Mouse (Mus musculus): ENCODE measurements around the gene Mucl1. TPM values are rescaled to one million over a fixed set of nuclear protein-coding genes. Genes with fewer than 3 reads are reported as not detected.
A peak's percentile ranks its signal among the peaks of the same experiment; 100 is the strongest.
"Not testable (repeated sequence)": the region's sequence is repeated elsewhere in the genome, so short reads cannot be mapped to it uniquely, and the experiment has no call there.

The Mucl1 gene
- polyA plus RNA-seq (2012; rRNA removed), result not detected in 2 replicates

GRCm38 (mm10) chr15:103755369-103755768 is at the start of gene Mucl1:
TSS of gene Mucl1 (minus strand) at chr15:103755469.
- H3K27ac ChIP-seq (ENCODE audit: insufficient read depth, low read depth, low read length), result no peak within 1 kb of the TSS
- H3K4me1 ChIP-seq (ENCODE audit: control insufficient read depth, insufficient read depth, low read length), result no peaks in the 10 kb centered on the region
- no peak for TF ChIP-seq CTCF (conservative IDR thresholded peaks at IDR 0.05; ENCODE audit: insufficient read depth, insufficient read length, low read depth, low read length)
- no peak for TF ChIP-seq POLR2A (IDR thresholded peaks at IDR 0.05; ENCODE audit: low read depth, low read length)
- H3K27me3 ChIP-seq (replicated peaks; ENCODE audit: control insufficient read depth, insufficient read depth, low read length), result no peaks in the 10 kb centered on the region
- WGBS, result 91% methylated on average over 2 of the region's 2 CpGs
- H3K4me3 ChIP-seq (ENCODE audit: insufficient read depth, low read depth, low read length), result no peak within 1 kb of the TSS
- H3K36me3 ChIP-seq (ENCODE audit: control insufficient read depth, insufficient read depth, low read length), result no peaks in the 10 kb centered on the region
- no peak for DNase-seq

GRCm38 (mm10) chr15:103766836-103767235 is 11.6 kb upstream of the Mucl1 start:
- peak; percentile 71 for TF ChIP-seq CTCF (conservative IDR thresholded peaks at IDR 0.05; ENCODE audit: insufficient read depth, insufficient read length, low read depth, low read length)
- 2% methylated on average over 5 of the region's 5 CpGs for WGBS
- H3K36me3 ChIP-seq (ENCODE audit: control insufficient read depth, insufficient read depth, low read length); H3K4me3 ChIP-seq (ENCODE audit: insufficient read depth, low read depth, low read length); H3K4me1 ChIP-seq (ENCODE audit: control insufficient read depth, insufficient read depth, low read length); H3K27ac ChIP-seq (ENCODE audit: insufficient read depth, low read depth, low read length); H3K27me3 ChIP-seq (replicated peaks; ENCODE audit: control insufficient read depth, insufficient read depth, low read length): not testable (repeated sequence)
- peak; percentile 6 for DNase-seq

- 83% methylated on average over 5 of the region's 5 CpGs for WGBS
- H3K27ac ChIP-seq (ENCODE audit: insufficient read depth, low read depth, low read length); H3K36me3 ChIP-seq (ENCODE audit: control insufficient read depth, insufficient read depth, low read length); H3K4me1 ChIP-seq (ENCODE audit: control insufficient read depth, insufficient read depth, low read length); H3K4me3 ChIP-seq (ENCODE audit: insufficient read depth, low read depth, low read length); H3K27me3 ChIP-seq (replicated peaks; ENCODE audit: control insufficient read depth, insufficient read depth, low read length); DNase-seq: not testable (repeated sequence)
Observed at GRCm38 (mm10) chr15:103716861-103717260, 38.4 kb downstream of the Mucl1 start.

Other genes starting within 250 kb of the Mucl1 start
- 253 and 258 TPM in 2 replicates for gene Ppp1r1a, start 217.5 kb downstream of the Mucl1 start, polyA plus RNA-seq (2012; rRNA removed)
- 118 TPM in 1 of 2 replicates, not detected in the other for gene Glycam1, start 190.4 kb downstream of the Mucl1 start, polyA plus RNA-seq (2012; rRNA removed)
- not detected in 2 replicates for gene Mucl2, start 143.8 kb upstream of the Mucl1 start, polyA plus RNA-seq (2012; rRNA removed)

Measured in kidney, adult 2 months (tissue).